Mouse (Mus musculus) layer of hippocampus, adult 2 months (tissue): ENCODE results near the gene Camta1. TPM values are rescaled to one million over a fixed set of nuclear protein-coding genes. Genes with fewer than 3 reads are reported as not detected.
"Not testable (repeated sequence)": the region's sequence is repeated elsewhere in the genome, so short reads cannot be mapped to it uniquely, and the experiment has no call there.

Experiments
- DNase-seq, 2 experiments: peaks; one replicate each; pipeline ENCODE4 v3.0.0; 2022; ENCODE audit warnings: low spot score in 2 of 2
- H3K27ac ChIP-seq: fragments of 200-600 bp; 2 replicates; pipeline ENCODE4 v1.8.1; 2022
- H3K4me3 ChIP-seq: fragments of 200-600 bp; 2 replicates; pipeline ENCODE4 v1.8.1; 2022; ENCODE audit warnings: mild to moderate bottlenecking
- CTCF ChIP-seq: fragments of 200-600 bp; conservative IDR thresholded peaks from 2 replicates; pipeline ENCODE4 v1.8.1; 2022; ENCODE audit warnings: antibody characterized with exemption, mild to moderate bottlenecking, moderate library complexity
- total RNA-seq, 2 experiments: library from RNA; stranded (reverse); gene quantifications; 2 replicates each; pipeline ENCODE4 v1.2.3; 2021

Camta1 gene
- total RNA-seq, 2 experiments from 2014 or later: 275 to 294 TPM

- DNase-seq: no peak
- no peak overlapping the region for H3K27ac ChIP-seq
- no peak overlapping the region for H3K4me3 ChIP-seq
- no peak for TF ChIP-seq CTCF
These were observed 966.8 kb downstream of the Camta1 start for GRCm38 (mm10) chr4:150894718-150895501.

- no peak for TF ChIP-seq CTCF
- no peak for DNase-seq
These were observed 970.4 kb downstream of the Camta1 start for GRCm38 (mm10) chr4:150891308-150891707.

GRCm38 (mm10) chr4:150889955-150890315, 971.7 kb downstream of the Camta1 start:
- no peak for DNase-seq
- Histone ChIP-seq H3K4me3 (peak overlapping the region; percentile 22; the same call in 1 of the 2 replicates), H3K27ac (no peak overlapping the region)
- TF ChIP-seq CTCF: no peak

More at GRCm38 (mm10) chr4:150891308-150891707, 970.4 kb downstream of the Camta1 start:
- H3K4me3 ChIP-seq: no peak overlapping the region
- H3K27ac ChIP-seq: no peak overlapping the region

GRCm38 (mm10) chr4:150889273-150889954, 972.3 kb downstream of the Camta1 start:
- Histone ChIP-seq H3K27ac (no peak overlapping the region), H3K4me3 (peak overlapping the region; percentile 22; the same call in 1 of the 2 replicates)
- no peak for TF ChIP-seq CTCF
- DNase-seq: no peak

- DNase-seq: no peak
- Histone ChIP-seq H3K27ac (no peak overlapping the region), H3K4me3 (no peak overlapping the region)
- no peak for TF ChIP-seq CTCF
These were observed 973.2 kb downstream of the Camta1 start for GRCm38 (mm10) chr4:150888492-150888891.

GRCm38 (mm10) chr4:150887903-150888302, 973.8 kb downstream of the Camta1 start:
- Histone ChIP-seq H3K27ac (no peak overlapping the region), H3K4me3 (no peak overlapping the region)
- DNase-seq: no peak
- no peak for TF ChIP-seq CTCF

GRCm38 (mm10) chr4:150882632-150883031, 979.0 kb downstream of the Camta1 start:
- Histone ChIP-seq H3K4me3 (no peak overlapping the region), H3K27ac (no peak overlapping the region)
- DNase-seq: no peak
- TF ChIP-seq CTCF: no peak

- TF ChIP-seq CTCF: no peak
- no peak for DNase-seq
- H3K4me3 ChIP-seq: no peak overlapping the region
- no peak overlapping the region for H3K27ac ChIP-seq
These were observed 981.3 kb downstream of the Camta1 start for GRCm38 (mm10) chr4:150880364-150880763.

- DNase-seq: no peak
- Histone ChIP-seq H3K4me3 (no peak overlapping the region), H3K27ac (no peak overlapping the region)
- no peak for TF ChIP-seq CTCF
These were observed 982.0 kb downstream of the Camta1 start for GRCm38 (mm10) chr4:150879631-150880030.

- TF ChIP-seq CTCF: no peak
- DNase-seq: no peak
- H3K4me3 ChIP-seq: no peak overlapping the region
- H3K27ac ChIP-seq: no peak overlapping the region
These were observed 986.3 kb downstream of the Camta1 start for GRCm38 (mm10) chr4:150875393-150875792.

GRCm38 (mm10) chr4:150874416-150874815, 987.3 kb downstream of the Camta1 start:
- H3K4me3 ChIP-seq, H3K27ac ChIP-seq, DNase-seq: not testable (repeated sequence)

- Histone ChIP-seq H3K27ac (peak overlapping the region; percentile 88), H3K4me3 (no peak overlapping the region; the same call in 1 of the 2 replicates)
- DNase-seq: no peak
- TF ChIP-seq CTCF: no peak
These were observed 989.0 kb downstream of the Camta1 start for GRCm38 (mm10) chr4:150872681-150873080.

- peak; percentile 57 to 60 for DNase-seq
- no peak for TF ChIP-seq CTCF
- Histone ChIP-seq H3K4me3 (no peak overlapping the region; the same call in 1 of the 2 replicates), H3K27ac (peak overlapping the region; percentile 88)
These were observed 989.5 kb downstream of the Camta1 start for GRCm38 (mm10) chr4:150872139-150872651.
